Mouse (Mus musculus) limb, embryonic 13.5 days (tissue): Measurements from ENCODE around the gene Ces1g. TPM values are rescaled to one million over a fixed set of nuclear protein-coding genes. Genes with fewer than 3 reads are reported as not detected.

Experiments
- ATAC-seq: fragments of 200-750 bp; cut with Nextera tagmentation; 2 replicates; pipeline ENCODE4 v1.8.0; 2017; ENCODE audit warnings: low read depth, moderate number of reproducible peaks, moderate TSS enrichment; ENCODE audit not compliant: low FRiP score
- H3K27ac ChIP-seq: fragments of 300-500 bp; sonication (generic); 2 replicates; pipeline ENCODE4 v1.5.1; 2015; ENCODE audit warnings: inconsistent platforms, mild to moderate bottlenecking, moderate library complexity
- H3K27me3 ChIP-seq: fragments of 300-500 bp; sonication (generic); 2 replicates; pipeline ENCODE4 v1.6.1; 2015; ENCODE audit warnings: mild to moderate bottlenecking, inconsistent platforms
- H3K36me3 ChIP-seq: fragments of 300-500 bp; sonication (generic); 2 replicates; pipeline ENCODE4 v1.6.1; 2015; ENCODE audit warnings: inconsistent platforms, mild to moderate bottlenecking, moderate library complexity
- H3K4me1 ChIP-seq: fragments of 300-500 bp; sonication (generic); 2 replicates; pipeline ENCODE4 v1.6.1; 2015; ENCODE audit warnings: inconsistent platforms
- H3K4me2 ChIP-seq: fragments of 300-500 bp; sonication (generic); replicated peaks from 2 replicates; pipeline ENCODE4 v1.6.1; 2015; ENCODE audit warnings: inconsistent platforms, mild to moderate bottlenecking, moderate library complexity
- H3K4me3 ChIP-seq: fragments of 300-500 bp; sonication (generic); 2 replicates; pipeline ENCODE4 v1.5.1; 2015; ENCODE audit warnings: moderate library complexity, mild to moderate bottlenecking, inconsistent platforms
- H3K9ac ChIP-seq: fragments of 300-500 bp; sonication (generic); 2 replicates; pipeline ENCODE4 v1.6.1; 2015; ENCODE audit warnings: mild to moderate bottlenecking, inconsistent platforms
- H3K9me3 ChIP-seq: fragments of 300-500 bp; sonication (generic); 2 replicates; pipeline ENCODE4 v1.6.1; 2016; ENCODE audit warnings: inconsistent platforms
- WGBS: fragments of 180-500 bp; shearing (Covaris S2); methylation state at CpG from one replicate; pipeline ENCODE4 v1.1.7; 2015; 5-methylcytosine and 5-hydroxymethylcytosine counted together
- polyA plus RNA-seq: library from polyadenylated mRNA; unstranded; fragments of >200 nt; fragmentation: Nextera tagmentation; extraction: Ambion mirVana; gene quantifications from 2 replicates; pipeline ENCODE4 v1.2.1, GENCODE M21; 2015

Ces1g gene
- not detected in 2 replicates for polyA plus RNA-seq

DNA sequence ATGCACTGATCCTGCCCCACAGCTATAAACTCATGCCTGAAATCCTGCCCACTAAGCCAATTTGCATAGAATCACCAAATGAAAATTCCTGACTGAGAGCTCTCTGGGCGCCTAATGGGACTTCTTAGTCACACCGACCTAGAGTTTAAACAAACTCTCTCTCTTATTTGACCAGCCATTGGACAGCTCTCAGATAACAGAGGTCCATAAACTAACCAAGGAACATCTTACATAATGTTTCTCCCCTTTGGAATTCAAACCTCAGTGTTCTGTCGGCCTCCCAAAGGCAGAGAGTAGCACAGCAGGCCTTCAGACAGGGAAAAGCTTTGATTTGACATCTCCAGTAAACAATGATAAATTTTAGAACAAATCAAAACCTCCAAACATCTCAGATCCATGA, at the start of gene Ces1g:
Gene Ces1g, minus strand, starts transcription at position 102 of the 400 bp plus-strand sequence.
- 36% methylated on average over 3 of the region's 3 CpGs for WGBS
- H3K27me3 ChIP-seq: no peaks in the 10 kb centered on the region

DNA sequence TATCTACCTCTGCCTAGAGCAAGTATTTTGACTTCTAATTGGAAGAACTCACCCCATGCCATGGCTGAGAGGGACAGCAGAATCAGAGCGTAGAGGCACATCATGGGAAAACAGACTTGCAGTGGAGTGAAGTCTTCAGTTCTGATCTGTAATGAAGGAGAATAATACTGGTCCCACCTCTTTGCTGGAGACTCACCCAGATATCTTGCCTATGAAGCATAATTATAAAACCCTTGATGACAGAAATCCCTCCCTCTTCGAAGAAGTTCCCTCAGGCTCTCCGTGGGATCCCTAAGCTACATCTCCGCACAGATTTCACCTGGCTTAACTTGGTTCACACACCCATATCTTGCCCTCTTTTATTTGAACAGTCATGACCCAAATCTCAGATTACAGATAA, 42.5 kb upstream of the Ces1g start, which contains the start of gene Ces1h:
Gene Ces1h, minus strand, starts transcription at position 101 of the 400 bp plus-strand sequence.
- Histone ChIP-seq H3K4me3 (no peak within 1 kb of the TSS), H3K4me2 (no peak within 1 kb of the TSS), H3K27me3 (no peaks in the 10 kb centered on the region), H3K9ac (no peak within 1 kb of the TSS), H3K4me1 (no peaks in the 10 kb centered on the region), H3K36me3 (no peaks in the 10 kb centered on the region), H3K9me3 (no peaks in the 10 kb centered on the region), H3K27ac (no peak within 1 kb of the TSS)
- ATAC-seq: no peak
- WGBS: 90% methylated on average over 4 of the region's 4 CpGs

More for the DNA sequence above, at the start of gene Ces1g:
- Histone ChIP-seq H3K27ac (no peak within 1 kb of the TSS), H3K4me2 (no peak within 1 kb of the TSS), H3K4me1 (no peaks in the 10 kb centered on the region), H3K36me3 (no peaks in the 10 kb centered on the region), H3K9me3 (no peaks in the 10 kb centered on the region), H3K4me3 (no peak within 1 kb of the TSS), H3K9ac (no peak within 1 kb of the TSS)
- ATAC-seq: no peak

DNA sequence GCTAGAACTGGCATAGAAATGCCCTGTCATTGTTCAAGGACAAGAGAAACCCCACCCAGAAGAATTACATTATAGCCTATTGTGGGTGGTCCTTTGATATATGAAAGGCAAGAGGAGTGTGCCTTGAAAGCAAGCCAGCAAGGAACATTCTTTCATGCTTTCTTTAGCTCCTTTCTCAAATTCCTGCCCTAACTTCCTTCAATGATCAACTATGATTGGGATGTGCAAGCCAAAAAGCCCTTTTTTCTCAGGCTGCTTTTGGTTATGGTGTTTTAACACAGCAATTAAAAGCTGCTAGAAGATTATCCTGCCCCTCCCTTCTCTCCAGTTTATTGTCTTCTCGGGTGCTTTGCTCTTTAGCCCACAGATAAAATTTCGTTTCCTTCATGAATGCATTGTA, 32.4 kb upstream of the Ces1g start:
- no peak overlapping the region for H3K4me2 ChIP-seq
- no peaks in the 10 kb centered on the region for H3K9me3 ChIP-seq
- H3K9ac ChIP-seq: no peak overlapping the region
- no peak overlapping the region for H3K4me3 ChIP-seq
- no peaks in the 10 kb centered on the region for H3K36me3 ChIP-seq
- WGBS: 36% methylated on average over 2 of the region's 2 CpGs
- no peak for ATAC-seq
- H3K4me1 ChIP-seq: no peaks in the 10 kb centered on the region
- no peaks in the 10 kb centered on the region for H3K27me3 ChIP-seq
- H3K27ac ChIP-seq: no peak overlapping the region

DNA sequence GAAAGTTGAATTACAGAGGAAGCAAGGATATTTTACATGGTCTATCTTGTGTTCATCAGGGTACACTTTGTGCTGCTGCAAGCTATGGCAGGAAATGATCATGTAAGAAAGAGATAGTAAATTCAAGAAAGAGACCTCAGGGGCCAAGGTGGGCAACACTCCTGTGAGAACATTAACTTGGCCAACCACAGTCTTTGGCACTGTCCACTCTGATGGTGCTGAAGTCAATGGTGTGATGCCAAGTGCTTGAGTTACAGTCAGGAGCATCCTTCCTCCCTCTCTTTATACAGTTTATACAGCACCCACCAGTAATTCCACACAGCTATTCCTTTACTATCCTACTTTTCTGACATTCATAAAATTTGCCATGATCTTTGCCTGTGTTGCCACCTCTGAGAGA, 23.0 kb upstream of the Ces1g start:
- Histone ChIP-seq H3K9ac (no peak overlapping the region), H3K27me3 (no peaks in the 10 kb centered on the region), H3K27ac (no peak overlapping the region), H3K36me3 (no peaks in the 10 kb centered on the region), H3K9me3 (0 out of 2 replicates have a peak, but pooled peaks cover 3% of the 10 kb centered on the region), H3K4me3 (no peak overlapping the region), H3K4me2 (no peak overlapping the region), H3K4me1 (no peaks in the 10 kb centered on the region)
- no peak for ATAC-seq

DNA sequence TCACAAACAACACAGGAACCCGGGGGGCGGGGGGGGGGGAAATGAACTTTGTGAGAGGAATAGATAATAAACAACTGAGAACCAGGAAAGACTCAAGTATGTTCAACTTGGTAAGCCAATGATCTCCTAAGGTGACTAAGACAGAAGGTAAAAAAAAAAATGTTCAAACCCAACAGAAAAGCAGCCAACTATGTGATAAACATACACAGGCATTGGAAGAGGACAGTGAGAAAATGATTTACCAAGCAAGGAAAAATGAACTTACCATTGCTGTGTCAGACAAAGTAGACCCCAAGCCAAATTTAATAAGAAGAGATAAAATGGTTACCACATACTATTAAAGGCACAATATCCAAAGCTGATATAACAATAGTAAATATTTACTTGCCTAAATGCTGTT, 2.4 kb upstream of the Ces1g start:
- Histone ChIP-seq H3K9me3 (no peaks in the 10 kb centered on the region), H3K4me1 (no peaks in the 10 kb centered on the region), H3K36me3 (no peaks in the 10 kb centered on the region), H3K9ac (no peak overlapping the region), H3K27me3 (no peaks in the 10 kb centered on the region), H3K4me2 (no peak overlapping the region), H3K4me3 (no peak overlapping the region), H3K27ac (no peak overlapping the region)
- WGBS: 86% methylated on average over 2 of the region's 2 CpGs
- ATAC-seq: no peak

DNA sequence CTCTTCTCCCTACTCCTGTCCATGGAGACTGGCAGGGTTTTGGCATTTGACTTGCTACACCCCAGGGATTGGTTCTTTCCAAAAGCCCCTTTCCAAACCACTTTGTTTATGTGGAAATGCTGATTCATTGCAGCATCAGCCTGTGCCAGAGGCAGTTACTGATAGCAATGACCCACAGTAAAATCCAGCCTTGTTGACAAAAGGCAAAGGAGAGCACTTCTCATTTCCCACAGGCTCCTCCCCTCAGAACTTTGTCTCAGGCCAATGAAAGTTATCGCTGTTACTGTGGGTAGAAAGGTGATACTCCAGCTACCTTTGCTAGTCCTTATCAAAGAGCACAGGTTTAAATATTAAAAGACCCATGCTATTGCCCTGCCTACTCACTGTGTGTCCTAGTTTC, 4.4 kb downstream of the Ces1g start:
- H3K4me3 ChIP-seq: no peak overlapping the region
- no peak overlapping the region for H3K27ac ChIP-seq
- H3K36me3 ChIP-seq: no peaks in the 10 kb centered on the region
- no peak overlapping the region for H3K4me2 ChIP-seq
- H3K4me1 ChIP-seq: no peaks in the 10 kb centered on the region
- WGBS: 80% methylated on average over 1 of the region's 1 CpGs
- no peak overlapping the region for H3K9ac ChIP-seq
- no peaks in the 10 kb centered on the region for H3K9me3 ChIP-seq
- H3K27me3 ChIP-seq: no peaks in the 10 kb centered on the region
- ATAC-seq: no peak

DNA sequence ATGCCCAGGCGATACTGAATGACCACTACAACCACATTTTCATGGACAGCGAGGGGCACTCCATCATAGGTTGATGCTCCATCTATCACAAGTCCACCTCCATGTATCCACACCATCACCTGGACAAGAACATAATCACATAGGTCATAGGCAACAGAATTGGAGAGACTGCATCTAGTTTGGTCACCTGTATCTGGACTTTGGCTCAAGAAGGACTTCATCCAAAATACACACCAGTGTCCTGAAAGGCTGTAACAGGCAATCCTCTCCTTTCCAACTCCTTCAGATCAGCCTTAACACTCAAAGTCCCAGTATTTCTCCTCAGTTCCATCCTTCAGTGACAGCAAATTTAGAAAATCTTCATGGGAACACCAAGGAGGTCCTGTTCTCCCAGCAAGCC, 6.0 kb downstream of the Ces1g start:
- H3K9me3 ChIP-seq: no peaks in the 10 kb centered on the region
- 93% methylated on average over 2 of the region's 2 CpGs for whole genome bisulfite sequencing
- H3K27me3 ChIP-seq: no peaks in the 10 kb centered on the region
- H3K36me3 ChIP-seq: no peaks in the 10 kb centered on the region
- H3K4me1 ChIP-seq: no peaks in the 10 kb centered on the region
- no peak overlapping the region for H3K4me3 ChIP-seq
- H3K4me2 ChIP-seq: no peak overlapping the region
- no peak for ATAC-seq
- H3K27ac ChIP-seq: no peak overlapping the region
- H3K9ac ChIP-seq: no peak overlapping the region

DNA sequence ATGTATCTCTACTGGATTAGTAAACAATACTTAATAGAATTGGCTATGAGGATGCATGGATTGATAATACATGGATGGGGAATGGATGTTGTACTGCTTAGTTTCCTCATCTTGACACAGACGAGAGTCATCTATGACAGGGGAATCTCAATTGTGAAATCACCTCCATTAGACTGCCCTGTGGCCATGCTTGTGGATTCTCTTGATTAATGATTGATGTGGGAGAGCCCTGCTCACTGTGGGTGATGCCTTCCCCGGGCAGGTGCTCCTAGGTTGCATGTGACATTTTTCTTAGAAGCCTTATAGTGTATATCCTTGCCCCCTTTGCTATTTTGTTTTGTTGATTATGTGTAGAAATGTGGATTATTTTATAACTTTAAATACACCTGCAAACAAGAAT, 12.0 kb downstream of the Ces1g start:
- Histone ChIP-seq H3K4me2 (no peak overlapping the region), H3K9me3 (no peaks in the 10 kb centered on the region), H3K27me3 (no peaks in the 10 kb centered on the region), H3K36me3 (no peaks in the 10 kb centered on the region), H3K9ac (no peak overlapping the region), H3K4me1 (no peaks in the 10 kb centered on the region), H3K27ac (no peak overlapping the region), H3K4me3 (no peak overlapping the region)
- ATAC-seq: no peak
- WGBS: 77% methylated on average over 2 of the region's 2 CpGs

DNA sequence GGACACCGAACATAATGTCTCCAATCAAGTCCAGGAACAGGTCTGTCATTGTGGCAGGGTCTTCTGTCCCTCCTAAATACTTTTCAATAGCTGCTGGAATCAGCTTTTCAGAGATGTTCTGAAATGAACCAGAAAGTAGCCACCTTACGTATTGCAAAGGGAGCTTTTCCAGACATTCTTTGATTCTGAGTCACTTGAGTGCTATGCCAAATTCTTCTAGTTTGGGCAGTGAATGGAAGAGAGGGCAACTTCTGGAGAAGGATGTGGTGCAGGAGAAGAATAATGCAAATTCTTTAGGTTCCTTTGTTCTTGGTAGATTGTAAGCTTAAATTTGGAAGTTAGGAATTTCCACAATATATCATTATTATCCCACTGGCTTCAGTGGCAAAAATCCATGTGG, 20.1 kb downstream of the Ces1g start:
- no peak overlapping the region for H3K4me3 ChIP-seq
- no peaks in the 10 kb centered on the region for H3K9me3 ChIP-seq
- WGBS: 78% methylated on average over 2 of the region's 2 CpGs

DNA sequence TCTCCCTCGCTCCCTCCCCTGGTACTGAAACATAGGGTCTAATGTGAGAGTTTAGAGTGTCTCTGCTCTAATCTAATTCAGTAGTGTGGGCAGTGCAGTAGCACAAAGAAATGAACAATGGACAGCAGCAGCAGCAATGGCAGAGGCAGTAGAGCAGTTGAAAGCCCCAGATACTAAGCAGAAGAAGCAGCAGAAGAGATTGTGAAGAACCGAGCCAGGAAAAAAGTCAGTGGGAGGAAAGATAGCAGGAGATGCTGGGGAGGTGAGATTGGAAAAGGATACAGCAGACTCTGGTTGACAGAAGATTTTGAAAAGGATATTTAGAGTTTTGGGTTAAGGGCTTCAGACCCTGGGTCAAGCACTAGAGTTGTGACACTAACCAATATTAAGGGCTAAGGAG, 21.6 kb downstream of the Ces1g start:
- no peaks in the 10 kb centered on the region for H3K36me3 ChIP-seq
- no peaks in the 10 kb centered on the region for H3K9me3 ChIP-seq
- no peak overlapping the region for H3K4me3 ChIP-seq
- no peaks in the 10 kb centered on the region for H3K27me3 ChIP-seq
- H3K4me2 ChIP-seq: no peak overlapping the region
- H3K9ac ChIP-seq: no peak overlapping the region
- 79% methylated on average over 2 of the region's 2 CpGs for WGBS
- H3K4me1 ChIP-seq: no peaks in the 10 kb centered on the region
- H3K27ac ChIP-seq: no peak overlapping the region
- ATAC-seq: no peak

More for the DNA sequence above, 20.1 kb downstream of the Ces1g start:
- Histone ChIP-seq H3K4me2 (no peak overlapping the region), H3K4me1 (no peaks in the 10 kb centered on the region), H3K9ac (no peak overlapping the region), H3K36me3 (no peaks in the 10 kb centered on the region), H3K27me3 (no peaks in the 10 kb centered on the region), H3K27ac (no peak overlapping the region)
- no peak for ATAC-seq

DNA sequence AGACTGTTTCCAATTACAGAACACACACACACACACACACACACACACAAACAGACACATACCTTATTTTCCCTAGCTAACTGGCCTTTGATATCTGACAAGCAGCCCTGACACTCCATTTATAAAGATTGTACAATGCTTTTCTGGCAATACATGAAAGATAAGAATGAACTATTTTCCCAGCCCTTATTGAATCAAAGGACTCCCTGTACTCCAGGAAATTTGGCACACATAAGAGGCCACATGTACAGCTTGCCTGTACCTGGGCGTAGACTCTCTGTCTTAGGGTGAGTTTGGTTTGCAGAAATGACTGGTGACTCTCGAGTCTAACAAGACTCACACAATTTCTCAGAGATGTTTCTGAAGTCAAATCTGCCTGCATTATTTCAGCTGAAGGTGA, 53.2 kb downstream of the Ces1g start:
- H3K36me3 ChIP-seq: no peaks in the 10 kb centered on the region
- no peaks in the 10 kb centered on the region for H3K9me3 ChIP-seq
- H3K27me3 ChIP-seq: no peaks in the 10 kb centered on the region
- no peak overlapping the region for H3K9ac ChIP-seq
- no peak overlapping the region for H3K4me2 ChIP-seq
- no peak for ATAC-seq
- WGBS: 63% methylated on average over 2 of the region's 2 CpGs
- no peaks in the 10 kb centered on the region for H3K4me1 ChIP-seq
- no peak overlapping the region for H3K4me3 ChIP-seq
- no peak overlapping the region for H3K27ac ChIP-seq

DNA sequence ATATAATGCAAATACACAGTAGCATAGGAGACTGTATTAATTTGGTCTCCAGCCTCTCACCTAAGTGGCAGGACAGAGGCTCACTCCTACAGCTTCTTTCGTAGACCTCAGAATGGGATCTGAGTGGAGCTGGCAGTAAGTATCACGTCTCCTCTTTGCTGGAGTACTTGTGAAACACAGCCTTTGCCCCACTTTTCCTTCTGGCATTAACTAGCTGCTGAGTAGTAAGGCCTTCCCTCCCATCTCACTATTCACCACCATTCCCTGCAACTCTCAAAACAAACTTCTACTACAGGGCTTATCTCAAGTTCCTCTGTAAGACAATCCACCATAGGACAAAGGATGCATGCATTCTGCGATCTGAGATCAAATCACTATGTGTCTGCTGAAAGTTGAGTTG, 54.8 kb downstream of the Ces1g start:
- Histone ChIP-seq H3K4me2 (no peak overlapping the region), H3K4me3 (no peak overlapping the region), H3K36me3 (no peaks in the 10 kb centered on the region), H3K27me3 (no peaks in the 10 kb centered on the region), H3K9ac (no peak overlapping the region), H3K4me1 (no peaks in the 10 kb centered on the region), H3K9me3 (no peaks in the 10 kb centered on the region), H3K27ac (no peak overlapping the region)
- WGBS: 83% methylated on average over 3 of the region's 3 CpGs
- ATAC-seq: no peak

DNA sequence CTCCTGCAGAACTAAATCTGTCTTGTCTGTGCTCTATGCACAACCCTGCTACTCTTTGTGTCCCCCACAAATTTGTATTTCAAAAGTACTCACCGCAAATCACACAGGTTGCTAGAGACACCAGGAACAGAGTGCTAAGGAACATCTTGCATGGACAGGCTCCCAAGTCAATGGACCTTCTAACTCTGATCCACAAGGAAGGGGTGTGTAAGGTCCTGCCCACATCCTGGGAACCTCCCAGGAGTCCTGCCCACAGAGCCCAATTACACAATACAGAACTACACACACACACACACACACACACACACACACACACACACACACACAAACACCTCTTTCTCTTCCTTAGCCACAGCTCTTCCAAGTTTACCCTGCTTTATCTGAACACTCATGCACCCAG, 57.6 kb downstream of the Ces1g start, which contains the start of gene Ces1f:
Gene Ces1f, minus strand, starts transcription at position 192 of the 400 bp plus-strand sequence.
- no peak for ATAC-seq
- Histone ChIP-seq H3K4me2 (no peak within 1 kb of the TSS), H3K27me3 (no peaks in the 10 kb centered on the region), H3K27ac (no peak within 1 kb of the TSS), H3K4me1 (no peaks in the 10 kb centered on the region), H3K9me3 (no peaks in the 10 kb centered on the region), H3K36me3 (no peaks in the 10 kb centered on the region), H3K9ac (no peak within 1 kb of the TSS), H3K4me3 (no peak within 1 kb of the TSS)
- WGBS: 94% methylated on average over 1 of the region's 1 CpGs
